Mouse (Mus musculus) ES-E14 (cell line): ENCODE results near the gene Brinp3. TPM values are rescaled to one million over a fixed set of nuclear protein-coding genes. Genes with fewer than 3 reads are reported as not detected.

Experiments
- DNase-seq: peaks from one replicate; pipeline ENCODE4 v3.0.0-alpha.2; 2013; ENCODE audit warnings: low read depth, low spot score
- H3K27ac ChIP-seq: 2 replicates; pipeline ENCODE4 v1.5.1; 2012; ENCODE audit warnings: low read depth, mild to moderate bottlenecking, low read length, moderate library complexity, mixed read lengths; ENCODE audit not compliant: poor library complexity, insufficient read depth, severe bottlenecking
- H3K36me3 ChIP-seq: 2 replicates; pipeline ENCODE4 v1.6.1; 2012; ENCODE audit warnings: mild to moderate bottlenecking, low read length, moderate library complexity, mixed read lengths; ENCODE audit not compliant: control insufficient read depth, poor library complexity, insufficient read depth, severe bottlenecking
- H3K4me1 ChIP-seq, 2 experiments: fragments of 150-350 bp in 1 of 2; sonication (generic) in 1 of 2; 2 replicates each; pipeline ENCODE4 v1.6.1; 2012; ENCODE audit warnings: low read length in 2 of 2, mild to moderate bottlenecking in 1 of 2, mixed read lengths in 1 of 2; ENCODE audit not compliant: control insufficient read depth in 2 of 2, insufficient read depth in 2 of 2, poor library complexity in 1 of 2
- H3K4me3 ChIP-seq, 2 experiments: fragments of 150-350 bp in 1 of 2; sonication (generic) in 1 of 2; 2 replicates each; pipeline ENCODE4 v1.5.1; 2012; ENCODE audit warnings: low read length in 2 of 2, low read depth in 1 of 2, mild to moderate bottlenecking in 1 of 2, mixed read lengths in 1 of 2; ENCODE audit not compliant: insufficient read depth in 1 of 2, poor library complexity in 1 of 2, severe bottlenecking in 1 of 2
- H3K9ac ChIP-seq: 2 replicates; pipeline ENCODE4 v1.6.1; 2012; ENCODE audit warnings: low read depth, mild to moderate bottlenecking, low read length, mixed read lengths; ENCODE audit not compliant: poor library complexity, insufficient read depth, severe bottlenecking
- H3K9me3 ChIP-seq: fragments of 150-350 bp; sonication (generic); 2 replicates; pipeline ENCODE4 v1.6.1; 2012; ENCODE audit warnings: low read depth, mild to moderate bottlenecking, low read length; ENCODE audit not compliant: control insufficient read depth, insufficient read depth
- CHD2 ChIP-seq: IDR thresholded peaks from 2 replicates; pipeline ENCODE4 v1.6.1; 2014; ENCODE audit warnings: mild to moderate bottlenecking, low read depth, low read length, inconsistent platforms
- HCFC1 ChIP-seq: IDR thresholded peaks from 2 replicates; pipeline ENCODE4 v1.6.1; 2012; ENCODE audit warnings: low read length, inconsistent platforms, borderline replicate concordance; ENCODE audit not compliant: insufficient read depth
- MAFK ChIP-seq: IDR thresholded peaks from 2 replicates; pipeline ENCODE4 v1.6.1; 2014; ENCODE audit warnings: mild to moderate bottlenecking, low read depth, low read length, inconsistent platforms; ENCODE audit not compliant: insufficient read depth
- ZC3H11A ChIP-seq: IDR thresholded peaks from 2 replicates; pipeline ENCODE4 v1.6.1; 2012; ENCODE audit warnings: low read depth, mild to moderate bottlenecking, inconsistent platforms, low read length, borderline replicate concordance
- ZNF384 ChIP-seq: IDR thresholded peaks from 2 replicates; pipeline ENCODE4 v1.6.1; 2012; ENCODE audit warnings: low read depth, low read length, inconsistent platforms
- in situ Hi-C, 2 experiments: fragments of 600-800 bp; cut with MboI; formaldehyde crosslinking; loops; one replicate each; pipeline ENCODE4 v1.15.1; 2025; ENCODE audit warnings: low sequenced_read_pairs in 2 of 2, inconsistent platforms in 1 of 2; ENCODE audit not compliant: unreplicated experiment in 2 of 2
- total RNA-seq: library from RNA; depleted of rRNA; stranded (reverse); fragments of 300-350 nt; gene quantifications from 2 replicates; pipeline ENCODE4 v1.2.3, GENCODE M21; 2012; rRNA removed

The Brinp3 gene
- 0.09 and 0.42 TPM in 2 replicates for total RNA-seq

DNA sequence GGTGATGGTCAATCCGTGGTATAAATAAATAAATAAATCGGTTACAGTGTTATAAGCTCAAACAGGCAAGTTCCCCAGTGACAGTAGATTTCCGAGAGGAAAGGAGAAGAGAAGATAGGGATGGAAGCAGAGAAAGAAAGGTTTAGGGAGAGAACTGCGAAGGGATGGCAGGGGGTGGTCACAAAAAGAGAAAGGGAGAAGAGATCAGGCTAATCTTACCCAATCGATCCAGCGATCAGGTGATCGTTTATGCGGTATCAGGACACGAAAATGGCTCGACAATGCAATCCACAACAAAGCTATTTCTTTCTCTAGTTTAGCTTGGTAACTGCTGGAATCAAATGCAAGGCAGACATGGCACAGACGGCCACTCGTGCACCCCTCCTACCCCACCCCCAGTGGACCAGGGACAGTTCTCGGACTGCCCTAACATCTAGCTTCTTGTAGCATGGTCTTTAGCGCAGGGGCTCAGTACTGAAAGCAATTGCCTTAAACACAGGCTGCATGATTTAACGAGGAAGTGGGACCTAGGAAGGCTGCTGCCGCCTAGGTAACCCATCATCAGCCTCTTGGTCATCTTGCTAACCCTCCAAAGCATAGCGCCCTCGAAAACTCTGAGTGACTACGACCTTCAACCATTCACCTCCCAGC is at the start of gene Brinp3:
Gene Brinp3, plus strand, starts transcription at position 80 of the 651 bp plus-strand sequence.
- Histone ChIP-seq H3K9me3 (no peaks in the 10 kb centered on the region; the same call in 1 of the 2 replicates), H3K4me3 (no peak within 1 kb of the TSS), H3K36me3 (no peaks in the 10 kb centered on the region), H3K27ac (no peak within 1 kb of the TSS), H3K4me1 (0 out of 4 replicates have a peak, but pooled peaks cover 0 to 4% of the 10 kb centered on the region in 2 experiments), H3K9ac (no peak within 1 kb of the TSS)
- DNase-seq, result no peak
- TF ChIP-seq CHD2, result no peak
- TF ChIP-seq HCFC1, result no peak
- no peak for TF ChIP-seq ZC3H11A
- no peak for TF ChIP-seq ZNF384
- TF ChIP-seq MAFK, result no peak
- in situ Hi-C loops, result no loop called here

DNA sequence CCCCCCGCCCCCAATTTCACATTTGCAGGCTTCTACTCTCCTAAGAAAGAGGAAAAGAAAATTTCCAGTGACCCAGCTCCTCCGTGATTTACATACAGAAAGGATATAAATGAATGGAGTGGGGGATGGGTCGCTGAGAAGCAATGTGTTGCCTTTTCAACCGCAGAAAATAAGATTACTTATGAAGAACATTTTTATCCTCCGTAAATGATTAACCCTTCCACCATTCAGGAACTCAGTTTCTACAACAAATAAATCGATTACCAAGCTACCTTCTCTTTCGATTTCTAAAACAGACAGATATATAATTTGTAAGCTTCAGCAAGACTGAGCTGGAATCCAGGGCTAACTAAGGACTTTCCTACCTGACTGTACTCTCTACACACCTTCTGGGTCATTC is 339 bp upstream of the Brinp3 start:
- Histone ChIP-seq H3K9ac (no peak overlapping the region), H3K9me3 (no peaks in the 10 kb centered on the region; the same call in 1 of the 2 replicates), H3K4me1 (0 out of 4 replicates have a peak, but pooled peaks cover 0 to 4% of the 10 kb centered on the region in 2 experiments), H3K27ac (no peak overlapping the region), H3K4me3 (no peak overlapping the region), H3K36me3 (no peaks in the 10 kb centered on the region)
- in situ Hi-C loops, result no loop called here
- no peak for TF ChIP-seq CHD2
- no peak for TF ChIP-seq HCFC1
- TF ChIP-seq ZNF384, result no peak
- no peak for TF ChIP-seq ZC3H11A
- TF ChIP-seq MAFK, result no peak
- no peak for DNase-seq

DNA sequence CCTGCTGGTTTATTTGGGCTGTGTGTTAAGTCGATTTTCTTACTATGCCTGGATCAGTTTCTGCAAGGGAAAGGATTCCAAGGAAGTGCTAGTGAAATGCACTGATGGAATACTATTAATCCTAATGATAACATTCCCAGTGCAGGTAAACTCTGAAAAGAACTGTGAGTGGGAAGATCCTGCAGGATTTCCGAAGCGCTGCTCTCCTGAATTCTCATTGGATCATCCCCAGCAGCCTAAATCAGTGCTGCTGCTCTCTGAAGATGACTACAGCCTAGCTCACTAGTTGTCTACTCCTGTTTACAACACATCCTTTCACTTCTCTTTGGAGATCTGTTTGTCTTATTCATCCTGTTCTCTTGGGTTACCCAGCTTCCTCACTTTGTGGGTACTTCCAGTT is 826 bp downstream of the Brinp3 start:
- H3K27ac ChIP-seq, result no peak overlapping the region
- TF ChIP-seq MAFK (no peak), HCFC1 (no peak), ZC3H11A (no peak), ZNF384 (no peak), CHD2 (no peak)
- no peak for DNase-seq
- in situ Hi-C loops, result no loop called here
- H3K9me3 ChIP-seq, result no peaks in the 10 kb centered on the region; the same call in 1 of the 2 replicates
- no peak overlapping the region for H3K9ac ChIP-seq
- 0 out of 4 replicates have a peak, but pooled peaks cover 0 to 4% of the 10 kb centered on the region in 2 experiments for H3K4me1 ChIP-seq
- H3K4me3 ChIP-seq, result no peak overlapping the region
- H3K36me3 ChIP-seq, result no peaks in the 10 kb centered on the region

DNA sequence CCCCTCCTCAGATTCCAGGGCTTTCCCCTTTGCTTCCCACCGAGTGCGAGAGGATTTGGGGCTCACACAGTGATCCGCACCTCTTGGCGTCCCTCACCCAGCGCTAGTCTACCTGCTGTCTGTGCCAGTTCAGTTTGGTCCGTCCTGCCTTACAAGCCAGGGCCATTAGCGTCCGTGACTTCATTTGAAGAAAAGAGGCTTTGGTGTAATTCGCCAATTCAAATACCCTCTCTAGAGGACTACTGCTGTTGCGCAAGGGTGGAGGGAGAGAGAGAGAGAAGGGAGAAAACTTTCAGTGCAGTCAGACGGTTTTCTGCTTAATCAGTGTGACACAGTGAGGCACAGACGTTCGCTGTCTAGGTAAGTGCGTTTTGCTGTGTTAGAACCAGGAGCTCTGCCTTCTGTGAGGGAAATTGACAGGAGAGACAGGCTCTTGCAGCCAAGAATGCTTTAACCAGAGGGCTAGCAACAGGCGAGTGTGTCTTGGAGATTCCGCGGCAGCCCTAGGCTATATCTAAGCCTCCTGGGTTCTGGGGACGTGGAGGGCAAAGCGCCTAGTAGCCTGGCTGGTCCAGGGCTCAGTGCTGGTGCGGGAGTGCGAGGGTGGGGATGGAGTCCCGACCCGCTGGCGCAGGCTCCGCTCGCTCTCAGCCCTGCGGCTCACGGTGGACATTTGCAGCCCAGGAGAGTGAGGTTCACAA is 3.0 kb downstream of the Brinp3 start:
- Histone ChIP-seq H3K36me3 (no peaks in the 10 kb centered on the region), H3K4me3 (peak overlapping the region; percentile 59 to 61), H3K27ac (no peak overlapping the region), H3K9me3 (no peaks in the 10 kb centered on the region; the same call in 1 of the 2 replicates), H3K4me1 (0 out of 4 replicates have a peak, but pooled peaks cover 0 to 4% of the 10 kb centered on the region in 2 experiments), H3K9ac (peak overlapping the region; percentile 7; the same call in 1 of the 2 replicates)
- DNase-seq, result peak; percentile 46
- TF ChIP-seq ZC3H11A (no peak), CHD2 (no peak), MAFK (no peak)
- in situ Hi-C loops, result no loop called here
